In genomic region chr11:87422511-87423340, GRCm38 (mm10) we compare ENCODE assay signal across 7 mouse cellular contexts. TPM values are rescaled to one million over a fixed set of nuclear protein-coding genes. Genes with fewer than 3 reads are reported as not detected.
DNase-seq lines count a peak whose midpoint lies in the region; ATAC-seq lines count a peak whose summit lies in the region.

No protein-coding gene starts in this region.

- under 1% methylated on average over 26 of the region's 26 CpGs for WGBS in intestine, embryonic 15.5 days
- WGBS in midbrain, embryonic 10.5 days = under 1% methylated on average over 26 of the region's 26 CpGs

- peak overlapping the region; percentile 38; the same call in 1 of the 2 replicates for H3K9ac ChIP-seq in intestine, embryonic 15.5 days

- no peaks in the 10 kb centered on the region for H3K27me3 ChIP-seq in intestine, embryonic 15.5 days (replicated peaks)
- H3K27me3 ChIP-seq in midbrain, embryonic 10.5 days (ENCODE audit: low read depth, poor library complexity, severe bottlenecking) = no peaks in the 10 kb centered on the region

- no peaks in the 10 kb centered on the region for H3K36me3 ChIP-seq in intestine, embryonic 15.5 days
- no peaks in the 10 kb centered on the region for H3K36me3 ChIP-seq in midbrain, embryonic 10.5 days

- peak overlapping the region; percentile 60 for H3K4me2 ChIP-seq in intestine, embryonic 15.5 days (replicated peaks)

- intact Hi-C loops in left cerebral cortex, postnatal 25 days (cut with DNase I) = loop anchor here (1.0 kb wide), 1 partner anchor 18 kb away; the partner anchor contains the start of gene Rad51c

- ATAC-seq in intestine, embryonic 15.5 days = peak; percentile 87

- peak; percentile 89 for DNase-seq in adrenal gland, adult 2 months
- DNase-seq in embryo, embryonic 11 days = peak; percentile 92
- peak; percentile 75 for DNase-seq in gastrocnemius, postnatal 25 days
- DNase-seq in left cerebral cortex, postnatal 25 days (ENCODE audit: low spot score in 2 of 2) = peak; percentile 83 to 97
- peak; percentile 77 for DNase-seq in midbrain, embryonic 10.5 days (ENCODE audit: low spot score)
- DNase-seq in right cerebral cortex, postnatal 4 days = peak; percentile 80

- no peaks in the 10 kb centered on the region for H3K9me3 ChIP-seq in intestine, embryonic 15.5 days
- H3K9me3 ChIP-seq in midbrain, embryonic 10.5 days (replicated peaks) = no peaks in the 10 kb centered on the region

- H3K4me1 ChIP-seq in intestine, embryonic 15.5 days (replicated peaks) = no peaks in the 10 kb centered on the region; the same call in 1 of the 2 replicates
- H3K4me1 ChIP-seq in midbrain, embryonic 10.5 days = peaks cover 16% of the 10 kb centered on the region

- H3K4me3 ChIP-seq in intestine, embryonic 15.5 days (replicated peaks) = peak overlapping the region; percentile 34
- H3K4me3 ChIP-seq in midbrain, embryonic 10.5 days = peak overlapping the region; percentile 49

- peak overlapping the region; percentile 64 for H3K27ac ChIP-seq in intestine, embryonic 15.5 days
- peak overlapping the region; percentile 96 for H3K27ac ChIP-seq in midbrain, embryonic 10.5 days (replicated peaks)

RNA-seq across cellular contexts. Expression of gene Tex14, which starts 17.9 kb away (rescaled TPM):
- 1 to 10 TPM in 1 of 2 experiments, under 1 TPM in 1; 0.35 to 1.3 TPM for total RNA-seq in adrenal gland, adult 2 months (2021)
- polyA plus RNA-seq in adrenal gland, adult 2 months (2012; rRNA removed) = 0.03 and 0.08 TPM in 2 replicates
- total RNA-seq in gastrocnemius, postnatal 25 days (2021) = under 1 TPM in 1 of 2 experiments, not detected in 1; 0.27 TPM
- polyA plus RNA-seq in intestine, embryonic 15.5 days (2015; fragmentation: Nextera tagmentation; extraction: Ambion mirVana) = 0.37 and 0.96 TPM in 2 replicates
- total RNA-seq in left cerebral cortex, postnatal 25 days (2021) = under 1 TPM; 0.25 to 0.32 TPM
- 0.37 TPM in 1 of 2 replicates, not detected in the other for polyA plus RNA-seq in midbrain, embryonic 10.5 days (2016; fragmentation: Nextera tagmentation; extraction: Ambion mirVana)

RNA-seq across cellular contexts. Expression of gene Rad51c, which starts 18.0 kb away (rescaled TPM):
- 1 to 10 TPM; 1.6 to 2.2 TPM for total RNA-seq in adrenal gland, adult 2 months (2021)
- 0.13 and 0.15 TPM in 2 replicates for polyA plus RNA-seq in adrenal gland, adult 2 months (2012; rRNA removed)
- total RNA-seq in gastrocnemius, postnatal 25 days (2021) = under 1 TPM; 0.15 to 0.51 TPM
- 6.3 and 7.0 TPM in 2 replicates for polyA plus RNA-seq in intestine, embryonic 15.5 days (2015; fragmentation: Nextera tagmentation; extraction: Ambion mirVana)
- total RNA-seq in left cerebral cortex, postnatal 25 days (2021) = 1 to 10 TPM; 4.1 TPM
- polyA plus RNA-seq in midbrain, embryonic 10.5 days (2016; fragmentation: Nextera tagmentation; extraction: Ambion mirVana) = 13.1 and 15.1 TPM in 2 replicates

Comparison
In these comparisons a context has a peak if more than half of its experiments do, and no peak if none do; other contexts are left out.
1. Peak in every context shown above with its lines: DNase-seq, ATAC-seq, H3K4me3 ChIP-seq and H3K27ac ChIP-seq.